Comparison of ENCODE assay signal across 19 mouse cellular contexts in genomic region chr11:3853031-3853430, GRCm38 (mm10). TPM values are rescaled to one million over a fixed set of nuclear protein-coding genes. Genes with fewer than 3 reads are reported as not detected.
DNase-seq lines count a peak whose midpoint lies in the region; ATAC-seq and TF ChIP-seq lines count a peak whose summit lies in the region.
"Had no signal": no experiment of that assay in that cellular context is flagged by ENCODE, and none has a peak within 500 bp of the region (broad histone marks: within the 10 kb centered on the region; RNA-seq: fewer than 3 reads in every experiment).

No protein-coding gene starts in this region.

- intact Hi-C loops in heart, adult 2 months (cut with DNase I): no loop called here
- intact Hi-C loops in heart, postnatal 25 days (cut with DNase I): no loop called here

- H3K27ac ChIP-seq in cerebellum, adult 2 months (ENCODE audit: insufficient read depth, low read length): peak overlapping the region; percentile 88
- H3K27ac ChIP-seq in heart, adult 2 months: peak overlapping the region; percentile 63
- H3K27ac ChIP-seq in layer of hippocampus, adult 2 months: peak overlapping the region; percentile 81
- peak overlapping the region; percentile 52; the same call in 1 of the 2 replicates for H3K27ac ChIP-seq in cortical plate, adult 2 months (ENCODE audit: insufficient read depth, low read length)
- H3K27ac ChIP-seq: embryonic facial prominence, embryonic 13.5 days; limb, embryonic 12.5 days; liver, embryonic 13.5 days; lung, embryonic 15.5 days; macrophage had no signal

- ATAC-seq in cerebellum, adult (ENCODE audit: insufficient number of reproducible peaks, low FRiP score, low TSS enrichment): no peak

- no peak for TF ChIP-seq POLR2A in cerebellum, adult 2 months (IDR thresholded peaks at IDR 0.05; ENCODE audit: borderline replicate concordance, insufficient read depth, low read length)
- TF ChIP-seq POLR2A in heart, adult 2 months (IDR thresholded peaks at IDR 0.05; ENCODE audit: insufficient read depth, low read depth, low read length): no peak
- no peak for TF ChIP-seq POLR2A in cortical plate, adult 2 months (IDR thresholded peaks at IDR 0.05; ENCODE audit: extremely low read depth, insufficient read depth, low read length)

- H3K4me1 ChIP-seq in cerebellum, adult 2 months (ENCODE audit: control insufficient read depth, insufficient read depth, low read length): peaks cover 69% of the 10 kb centered on the region
- 0 out of 2 replicates have a peak, but pooled peaks cover 2% of the 10 kb centered on the region for H3K4me1 ChIP-seq in heart, adult 2 months (ENCODE audit: control insufficient read depth, insufficient read depth, low read length)
- H3K4me1 ChIP-seq in cortical plate, adult 2 months (ENCODE audit: control insufficient read depth, insufficient read depth, low read length): peaks cover 20% of the 10 kb centered on the region
- H3K4me1 ChIP-seq: embryonic facial prominence, embryonic 13.5 days; limb, embryonic 12.5 days; liver, embryonic 13.5 days; lung, embryonic 15.5 days had no signal

- no peak overlapping the region for H3K9ac ChIP-seq in heart, adult 2 months (ENCODE audit: low read depth, low read length)
- H3K9ac ChIP-seq: embryonic facial prominence, embryonic 13.5 days; limb, embryonic 12.5 days; liver, embryonic 13.5 days; lung, embryonic 15.5 days had no signal

- H3K4me3 ChIP-seq in cerebellum, adult 2 months (replicated peaks; ENCODE audit: insufficient read depth, low read depth, low read length): no peak overlapping the region
- H3K4me3 ChIP-seq in heart, adult 2 months: no peak overlapping the region
- no peak overlapping the region for H3K4me3 ChIP-seq in layer of hippocampus, adult 2 months
- no peak overlapping the region for H3K4me3 ChIP-seq in cortical plate, adult 2 months (ENCODE audit: insufficient read depth, low read length)
- H3K4me3 ChIP-seq: embryonic facial prominence, embryonic 13.5 days; limb, embryonic 12.5 days; liver, embryonic 13.5 days; lung, embryonic 15.5 days had no signal

- no peak for TF ChIP-seq CTCF in cerebellum, adult 2 months (IDR thresholded peaks at IDR 0.05; ENCODE audit: borderline replicate concordance, insufficient read depth, low read depth, low read length)
- no peak for TF ChIP-seq CTCF in heart, adult 2 months (IDR thresholded peaks at IDR 0.05)
- no peak for TF ChIP-seq CTCF in layer of hippocampus, adult 2 months (conservative IDR thresholded peaks at IDR 0.05)
- no peak for TF ChIP-seq CTCF in cortical plate, adult 2 months (IDR thresholded peaks at IDR 0.05; ENCODE audit: extremely low read depth, insufficient read depth, low read length)

- no peaks in the 10 kb centered on the region for H3K36me3 ChIP-seq in heart, adult 2 months (ENCODE audit: control insufficient read depth, insufficient read depth, low read length)
- H3K36me3 ChIP-seq: embryonic facial prominence, embryonic 13.5 days; limb, embryonic 12.5 days; liver, embryonic 13.5 days; lung, embryonic 15.5 days had no signal

- H3K79me2 ChIP-seq in heart, adult 2 months (replicated peaks; ENCODE audit: control insufficient read depth, insufficient read depth, low read length): no peaks in the 10 kb centered on the region

- WGBS in cerebellum, adult 2 months: 27% methylated on average over 10 of the region's 10 CpGs
- 83% methylated on average over 10 of the region's 10 CpGs for WGBS in heart, adult 2 months

- peak; percentile 37 to 50 for DNase-seq in cerebellum, adult 2 months
- DNase-seq in heart, adult 2 months: no peak
- DNase-seq in heart, postnatal 25 days (ENCODE audit: low spot score): no peak
- no peak for DNase-seq in layer of hippocampus, adult 2 months (ENCODE audit: low spot score in 2 of 2)
- no peak for DNase-seq in layer of hippocampus, adult 8-10 months (ENCODE audit: low spot score in 2 of 2)
- DNase-seq in c-Kit-positive CD71-positive TER-119-positive erythroid progenitor cells, embryonic 14.5 days (ENCODE audit: low spot score): no peak
- DNase-seq: B cell, adult 2 months; kidney, adult 18-20 months; kidney, postnatal 10 days; liver, embryonic 13.5 days; thymus, postnatal 14 days had no signal

- no peaks in the 10 kb centered on the region for H3K27me3 ChIP-seq in cerebellum, adult 2 months (ENCODE audit: control insufficient read depth, insufficient read depth, low read length)
- H3K27me3 ChIP-seq in heart, adult 2 months (ENCODE audit: control insufficient read depth, insufficient read depth, low read length): no peaks in the 10 kb centered on the region
- H3K27me3 ChIP-seq: embryonic facial prominence, embryonic 13.5 days; limb, embryonic 12.5 days; liver, embryonic 13.5 days; lung, embryonic 15.5 days had no signal

- TF ChIP-seq EP300 in heart, adult 2 months (IDR thresholded peaks at IDR 0.05; ENCODE audit: insufficient read depth, low read depth, low read length): no peak

RNA-seq across cellular contexts. Expression of gene Osbp2, which starts 10.7 kb away (rescaled TPM):
- 71.3 and 81.7 TPM in 2 replicates for polyA plus RNA-seq in cerebellum, adult 2 months (2012; rRNA removed)
- total RNA-seq in heart, adult 2 months (2021): 10 to 100 TPM; 12.9 to 16.2 TPM
- 10.9 and 14.2 TPM in 2 replicates for polyA plus RNA-seq in heart, adult 2 months (2012; rRNA removed)
- 10 to 100 TPM in 1 of 2 experiments, 1 to 10 TPM in 1; 9.8 to 11.4 TPM for total RNA-seq in heart, postnatal 25 days (2021)
- 10 to 100 TPM; 81.4 to 86.7 TPM for total RNA-seq in layer of hippocampus, adult 2 months (2021)
- 10 to 100 TPM; 63.6 to 77.0 (median 69.9) TPM for total RNA-seq in layer of hippocampus, adult 8-10 months (2022)
- polyA plus RNA-seq in cortical plate, adult 2 months (2012; rRNA removed): 129 and 131 TPM in 2 replicates
- total RNA-seq: common myeloid progenitor, adult 5-6 weeks; hematopoietic stem cell, adult 5-6 weeks had no signal

RNA-seq across cellular contexts. Expression of gene 4921536K21Rik, which starts 41.9 kb away (rescaled TPM):
- polyA plus RNA-seq in cerebellum, adult 2 months (2012; rRNA removed): 0.29 and 0.36 TPM in 2 replicates
- total RNA-seq in heart, adult 2 months (2021): under 1 TPM; 0.57 to 0.81 TPM
- 0.57 and 0.76 TPM in 2 replicates for polyA plus RNA-seq in heart, adult 2 months (2012; rRNA removed)
- total RNA-seq in heart, postnatal 25 days (2021): under 1 TPM; 0.42 to 0.96 TPM
- under 1 TPM; 0.39 to 0.41 TPM for total RNA-seq in layer of hippocampus, adult 2 months (2021)
- 1 to 10 TPM in 2 of 4 experiments, under 1 TPM in 2; 0.52 to 1.0 (median 0.83) TPM for total RNA-seq in layer of hippocampus, adult 8-10 months (2022)
- polyA plus RNA-seq in cortical plate, adult 2 months (2012; rRNA removed): 0.25 and 0.29 TPM in 2 replicates
- total RNA-seq: common myeloid progenitor, adult 5-6 weeks; hematopoietic stem cell, adult 5-6 weeks had no signal
- polyA plus RNA-seq: liver, embryonic 13.5 days had no signal

RNA-seq across cellular contexts. Expression of gene Dusp18, which starts 42.0 kb away (rescaled TPM):
- polyA plus RNA-seq in cerebellum, adult 2 months (2012; rRNA removed): 5.4 and 5.7 TPM in 2 replicates
- 10 to 100 TPM; 32.6 to 47.8 TPM for total RNA-seq in heart, adult 2 months (2021)
- 29.1 and 52.6 TPM in 2 replicates for polyA plus RNA-seq in heart, adult 2 months (2012; rRNA removed)
- total RNA-seq in heart, postnatal 25 days (2021): 10 to 100 TPM; 24.8 to 45.0 TPM
- total RNA-seq in layer of hippocampus, adult 2 months (2021): 10 to 100 TPM; 24.6 to 26.0 TPM
- 10 to 100 TPM; 19.1 to 26.7 (median 22.9) TPM for total RNA-seq in layer of hippocampus, adult 8-10 months (2022)
- polyA plus RNA-seq in cortical plate, adult 2 months (2012; rRNA removed): 19.3 and 19.4 TPM in 2 replicates

Comparison
In these comparisons a context has a peak if more than half of its experiments do, and no peak if none do; other contexts are left out.
1. DNase-seq: peak in cerebellum, adult 2 months (2 of 2); none in heart, adult 2 months (0 of 2), heart, postnatal 25 days (single experiment), layer of hippocampus, adult 2 months (0 of 2), layer of hippocampus, adult 8-10 months (0 of 2) and c-Kit-positive CD71-positive TER-119-positive erythroid progenitor cells, embryonic 14.5 days (single experiment).
2. Peak in every context shown above with its lines, with median percentiles within 50 percentile points of each other: H3K27ac ChIP-seq.